Mouse (Mus musculus): ENCODE data around the gene Lrpap1.

Gene Lrpap1

GRCm38 (mm10) chr5:35056604-35057432 lies 48.7 kb downstream of the Lrpap1 start, which contains the start of gene Dok7:
TSS of gene Dok7 (plus strand) at chr5:35056766.
- DNase-seq (ENCODE audit: low spot score), result no peak

- no peak for DNase-seq (ENCODE audit: low spot score)
These were observed 50.5 kb downstream of the Lrpap1 start for GRCm38 (mm10) chr5:35055076-35055475.

- DNase-seq (ENCODE audit: low spot score), result no peak
These were observed 50.9 kb downstream of the Lrpap1 start for GRCm38 (mm10) chr5:35054628-35055027.

- no peak for DNase-seq (ENCODE audit: low spot score)
These were observed 55.0 kb downstream of the Lrpap1 start for GRCm38 (mm10) chr5:35050541-35050940.

GRCm38 (mm10) chr5:35043110-35043451 lies 62.5 kb downstream of the Lrpap1 start:
- peak; percentile 59 for DNase-seq (ENCODE audit: low spot score)

- DNase-seq (ENCODE audit: low spot score), result peak; percentile 39
These were observed 63.0 kb downstream of the Lrpap1 start for GRCm38 (mm10) chr5:35042431-35043109.
